8 mouse cellular contexts compared by ENCODE assay signal in genomic region chr10:71346722-71347508, GRCm38 (mm10). TPM values are rescaled to one million over a fixed set of nuclear protein-coding genes. Genes with fewer than 3 reads are reported as not detected.
DNase-seq lines count a peak whose midpoint lies in the region; ATAC-seq and TF ChIP-seq lines count a peak whose summit lies in the region.

No protein-coding gene starts in this region.

- intact Hi-C loops in left cerebral cortex, postnatal 14 days (cut with DNase I) = no loop called here
- intact Hi-C loops in left cerebral cortex, postnatal 36 days (cut with DNase I) = no loop called here

- peak overlapping the region; percentile 98 for H3K4me3 ChIP-seq in G1E (ENCODE audit: low read depth, low read length)
- H3K4me3 ChIP-seq in embryonic facial prominence, embryonic 11.5 days (ENCODE audit: low read depth, low read length) = peak overlapping the region; percentile 75
- peak overlapping the region; percentile 89 for H3K4me3 ChIP-seq in intestine, embryonic 15.5 days (replicated peaks)
- H3K4me3 ChIP-seq in midbrain, embryonic 12.5 days = peak overlapping the region; percentile 88

- no peaks in the 10 kb centered on the region for H3K27me3 ChIP-seq in G1E (ENCODE audit: insufficient read depth, low read length)
- no peaks in the 10 kb centered on the region for H3K27me3 ChIP-seq in embryonic facial prominence, embryonic 11.5 days (ENCODE audit: control insufficient read depth, insufficient read depth, low read length)
- no peaks in the 10 kb centered on the region for H3K27me3 ChIP-seq in intestine, embryonic 15.5 days (replicated peaks)
- H3K27me3 ChIP-seq in midbrain, embryonic 12.5 days = no peaks in the 10 kb centered on the region

- DNase-seq in left cerebral cortex, postnatal 14 days (ENCODE audit: low spot score in 2 of 2) = peak; percentile 59 to 71
- DNase-seq in left cerebral cortex, postnatal 36 days (ENCODE audit: low spot score in 2 of 2) = no peak
- no peak for DNase-seq in G1E (ENCODE audit: low spot score)
- no peak for DNase-seq in embryonic facial prominence, embryonic 11.5 days (ENCODE audit: low spot score)
- DNase-seq in urinary bladder, adult 2 months (ENCODE audit: low spot score) = no peak
- no peak for DNase-seq in frontal cortex, postnatal 14 days (ENCODE audit: low spot score in 2 of 2)

- H3K36me3 ChIP-seq in G1E (replicated peaks) = peaks cover 31% of the 10 kb centered on the region
- no peaks in the 10 kb centered on the region for H3K36me3 ChIP-seq in embryonic facial prominence, embryonic 11.5 days (replicated peaks; ENCODE audit: control insufficient read depth, insufficient read depth, low read depth, low read length)
- H3K36me3 ChIP-seq in intestine, embryonic 15.5 days = no peaks in the 10 kb centered on the region
- no peaks in the 10 kb centered on the region for H3K36me3 ChIP-seq in midbrain, embryonic 12.5 days

- ATAC-seq in G1E (ENCODE audit: extremely low read depth, insufficient number of reproducible peaks, low FRiP score, poor library complexity, severe bottlenecking) = no peak
- no peak for ATAC-seq in embryonic facial prominence, embryonic 11.5 days (replicated peaks; ENCODE audit: insufficient number of reproducible peaks, low FRiP score, low TSS enrichment, low read depth)
- ATAC-seq in intestine, embryonic 15.5 days = no peak
- ATAC-seq in midbrain, embryonic 12.5 days (ENCODE audit: low FRiP score, low read depth) = no peak

- H3K9me3 ChIP-seq in G1E (replicated peaks) = no peaks in the 10 kb centered on the region
- H3K9me3 ChIP-seq in embryonic facial prominence, embryonic 11.5 days (replicated peaks; ENCODE audit: control insufficient read depth, low read length) = no peaks in the 10 kb centered on the region
- no peaks in the 10 kb centered on the region for H3K9me3 ChIP-seq in intestine, embryonic 15.5 days
- no peaks in the 10 kb centered on the region for H3K9me3 ChIP-seq in midbrain, embryonic 12.5 days

- no peak for TF ChIP-seq CTCF in G1E (IDR thresholded peaks at IDR 0.05; ENCODE audit: low read depth, low read length)

- peak overlapping the region; percentile 59 for H3K27ac ChIP-seq in embryonic facial prominence, embryonic 11.5 days (replicated peaks; ENCODE audit: low read depth, low read length)
- peak overlapping the region; percentile 91 for H3K27ac ChIP-seq in intestine, embryonic 15.5 days
- peak overlapping the region; percentile 87 for H3K27ac ChIP-seq in midbrain, embryonic 12.5 days (replicated peaks)

- WGBS in embryonic facial prominence, embryonic 11.5 days = 9% methylated on average over 13 of the region's 13 CpGs
- WGBS in intestine, embryonic 15.5 days = 12% methylated on average over 13 of the region's 13 CpGs
- WGBS in midbrain, embryonic 12.5 days = 14% methylated on average over 13 of the region's 13 CpGs

- H3K4me2 ChIP-seq in embryonic facial prominence, embryonic 11.5 days (ENCODE audit: low read depth, low read length) = peak overlapping the region; percentile 96
- peak overlapping the region; percentile 82 for H3K4me2 ChIP-seq in intestine, embryonic 15.5 days (replicated peaks)
- H3K4me2 ChIP-seq in midbrain, embryonic 12.5 days (replicated peaks) = peak overlapping the region; percentile 95

- H3K4me1 ChIP-seq in G1E (ENCODE audit: insufficient read depth, low read depth, low read length) = peaks cover 66% of the 10 kb centered on the region
- no peaks in the 10 kb centered on the region for H3K4me1 ChIP-seq in embryonic facial prominence, embryonic 11.5 days (ENCODE audit: control insufficient read depth, insufficient read depth, low read length)
- H3K4me1 ChIP-seq in intestine, embryonic 15.5 days (replicated peaks) = peaks cover 23% of the 10 kb centered on the region
- H3K4me1 ChIP-seq in midbrain, embryonic 12.5 days = peaks cover 36% of the 10 kb centered on the region

- peak overlapping the region; percentile 76 for H3K9ac ChIP-seq in embryonic facial prominence, embryonic 11.5 days (replicated peaks; ENCODE audit: low read length)
- peak overlapping the region; percentile 88 for H3K9ac ChIP-seq in intestine, embryonic 15.5 days
- peak overlapping the region; percentile 86 for H3K9ac ChIP-seq in midbrain, embryonic 12.5 days (replicated peaks)

RNA-seq across cellular contexts. Expression of gene Ipmk, which starts 0.6 kb away (rescaled TPM):
- total RNA-seq in left cerebral cortex, postnatal 14 days (2021) = 10 to 100 TPM; 27.8 to 31.6 TPM
- total RNA-seq in left cerebral cortex, postnatal 36 days (2021) = 10 to 100 TPM; 29.7 to 30.3 TPM
- total RNA-seq in G1E (2014; fragmentation: Nextera tagmentation) (31.6 and 34.3 TPM in 2 replicates), G1E (2017) (24.6 and 26.2 TPM in 2 replicates)
- 12.8 and 19.3 TPM in 2 replicates for polyA plus RNA-seq in G1E (2012)
- 20.3 and 21.0 TPM in 2 replicates for polyA plus RNA-seq in embryonic facial prominence, embryonic 11.5 days (2014; fragmentation: Nextera tagmentation; extraction: Ambion mirVana)
- polyA plus RNA-seq in intestine, embryonic 15.5 days (2015; fragmentation: Nextera tagmentation; extraction: Ambion mirVana) = 26.2 and 28.3 TPM in 2 replicates
- 24.4 and 25.4 TPM in 2 replicates for polyA plus RNA-seq in midbrain, embryonic 12.5 days (2016; fragmentation: Nextera tagmentation; extraction: Ambion mirVana)
- 12.0 and 12.7 TPM in 2 replicates for polyA plus RNA-seq in urinary bladder, adult 2 months (2012; rRNA removed)

RNA-seq across cellular contexts. Expression of gene Cisd1, which starts 2.2 kb away (rescaled TPM):
- total RNA-seq in left cerebral cortex, postnatal 14 days (2021) = 100 to 1,000 TPM; 134 to 138 TPM
- 100 to 1,000 TPM; 120 to 139 TPM for total RNA-seq in left cerebral cortex, postnatal 36 days (2021)
- total RNA-seq in G1E (2014; fragmentation: Nextera tagmentation) = 17.7 and 22.4 TPM in 2 replicates
- total RNA-seq in G1E (2017) = 33.1 and 40.3 TPM in 2 replicates
- 24.8 and 30.0 TPM in 2 replicates for polyA plus RNA-seq in G1E (2012)
- polyA plus RNA-seq in embryonic facial prominence, embryonic 11.5 days (2014; fragmentation: Nextera tagmentation; extraction: Ambion mirVana) = 121 and 128 TPM in 2 replicates
- 115 and 118 TPM in 2 replicates for polyA plus RNA-seq in intestine, embryonic 15.5 days (2015; fragmentation: Nextera tagmentation; extraction: Ambion mirVana)
- 159 and 163 TPM in 2 replicates for polyA plus RNA-seq in midbrain, embryonic 12.5 days (2016; fragmentation: Nextera tagmentation; extraction: Ambion mirVana)
- polyA plus RNA-seq in urinary bladder, adult 2 months (2012; rRNA removed) = 122 and 128 TPM in 2 replicates

Comparison
In these comparisons a context has a peak if more than half of its experiments do, and no peak if none do; other contexts are left out.
1. DNase-seq: peak in left cerebral cortex, postnatal 14 days (2 of 2); none in left cerebral cortex, postnatal 36 days (0 of 2), G1E (single experiment), embryonic facial prominence, embryonic 11.5 days (single experiment), urinary bladder, adult 2 months (single experiment) and frontal cortex, postnatal 14 days (0 of 2).
2. Peak in every context shown above with its lines, with median percentiles within 50 percentile points of each other: H3K4me3 ChIP-seq, H3K27ac ChIP-seq, H3K4me2 ChIP-seq and H3K9ac ChIP-seq.